Mouse (Mus musculus) cortical plate, adult 2 months (tissue): ENCODE measurements around the gene Prex1.

Source experiments
- CTCF ChIP-seq: fragments of 200-500 bp; IDR thresholded peaks from 2 replicates; pipeline ENCODE4 v1.5.1; 2011; ENCODE audit warnings: mild to moderate bottlenecking, control low read depth, low read length; ENCODE audit not compliant: insufficient read depth; ENCODE audit errors: extremely low read depth
- POLR2A ChIP-seq: fragments of 200-500 bp; IDR thresholded peaks from 2 replicates; pipeline ENCODE4 v1.6.1; 2011; ENCODE audit warnings: mild to moderate bottlenecking, low read length, control low read depth; ENCODE audit not compliant: insufficient read depth; ENCODE audit errors: extremely low read depth

DNA sequence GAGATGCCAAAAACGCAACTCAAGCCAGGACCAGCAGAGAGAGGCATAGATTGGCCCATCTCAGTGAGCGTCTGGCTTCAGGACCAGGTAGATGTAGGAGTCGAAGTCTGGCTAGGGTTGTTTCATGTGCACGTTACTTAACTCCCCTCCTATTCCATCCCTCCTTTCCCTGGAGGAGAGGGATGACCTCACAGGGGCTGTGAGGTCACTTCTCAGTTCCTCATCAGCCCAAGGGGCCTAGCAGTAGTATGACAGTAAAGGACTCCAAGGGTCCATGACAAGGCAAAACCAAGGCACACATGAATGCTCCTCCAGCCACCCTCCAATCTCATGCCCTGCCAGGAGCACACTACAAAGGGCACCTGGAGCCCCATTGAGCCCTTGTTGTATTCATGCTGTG lies 18.5 kb upstream of the Prex1 start:
- no peak for TF ChIP-seq CTCF
- no peak for TF ChIP-seq POLR2A
